22 mouse cellular contexts compared by ENCODE assay signal in genomic region chr6:127629249-127629648, GRCm38 (mm10).
DNase-seq lines count a peak whose midpoint lies in the region; ATAC-seq lines count a peak whose summit lies in the region.
"Had no signal": no experiment of that assay in that cellular context is flagged by ENCODE, and none has a peak within 500 bp of the region (broad histone marks: within the 10 kb centered on the region; RNA-seq: fewer than 3 reads in every experiment).

No protein-coding gene starts in this region.

- no peak overlapping the region for H3K4me3 ChIP-seq in forebrain, embryonic 13.5 days

- DNase-seq in frontal cortex, adult 2 months (ENCODE audit: extremely low spot score in 1 of 2, low spot score in 1 of 2) = no peak
- peak; percentile 21 for DNase-seq in right cerebral cortex, adult 18-20 months
- no peak for DNase-seq in right cerebral cortex, postnatal 10 days (ENCODE audit: low spot score in 2 of 2)
- DNase-seq in brain, adult 2 months (ENCODE audit: low read depth, low spot score) = peak; percentile 51
- DNase-seq: adrenal gland, adult 2 months; adrenal gland, adult 8-10 months; adrenal gland, postnatal 10 days; adrenal gland, postnatal 14 days; adrenal gland, postnatal 25 days; adrenal gland, postnatal 36 days; B cell, adult 2 months; cerebellum, adult 11 months; cerebellum, adult 11-12 months; cerebellum, adult 18-20 months; cerebellum, adult 2 months had no signal

- no peak overlapping the region for H3K27ac ChIP-seq in forebrain, embryonic 13.5 days

- no peaks in the 10 kb centered on the region for H3K9me3 ChIP-seq in forebrain, embryonic 13.5 days (replicated peaks)

- peak; percentile 76 for ATAC-seq in frontal cortex, adult (ENCODE audit: low TSS enrichment)
- no peak for ATAC-seq in forebrain, embryonic 13.5 days
- ATAC-seq: activated CD4-positive, CD25-positive, alpha-beta regulatory T cell, adult 4 months; CD4-positive, CD25-positive, alpha-beta regulatory T cell, adult 4 months; Patski had no signal

- H3K27me3 ChIP-seq in forebrain, embryonic 13.5 days = 0 out of 2 replicates have a peak, but pooled peaks cover 2% of the 10 kb centered on the region
- H3K27me3 ChIP-seq: CH12.LX had no signal

- H3K4me1 ChIP-seq in forebrain, embryonic 13.5 days = peaks cover 19% of the 10 kb centered on the region

- no peak overlapping the region for H3K4me2 ChIP-seq in forebrain, embryonic 13.5 days

- H3K36me3 ChIP-seq in forebrain, embryonic 13.5 days (ENCODE audit: poor library complexity, severe bottlenecking) = no peaks in the 10 kb centered on the region
- H3K36me3 ChIP-seq: G1E had no signal

- H3K9ac ChIP-seq in forebrain, embryonic 13.5 days = no peak overlapping the region

- WGBS in forebrain, embryonic 13.5 days = 86% methylated on average over 2 of the region's 2 CpGs

Comparison
In these comparisons a context has a peak if more than half of its experiments do, and no peak if none do; other contexts are left out.
1. DNase-seq: peak in right cerebral cortex, adult 18-20 months (single experiment) and brain, adult 2 months (single experiment); none in frontal cortex, adult 2 months (0 of 2) and right cerebral cortex, postnatal 10 days (0 of 2).